Mouse (Mus musculus): ENCODE measurements around the gene Acta2. TPM values are rescaled to one million over a fixed set of nuclear protein-coding genes. Genes with fewer than 3 reads are reported as not detected.

The Acta2 gene
- polyA plus RNA-seq, 1 experiment from 2014 or later = 28.1 TPM

DNA sequence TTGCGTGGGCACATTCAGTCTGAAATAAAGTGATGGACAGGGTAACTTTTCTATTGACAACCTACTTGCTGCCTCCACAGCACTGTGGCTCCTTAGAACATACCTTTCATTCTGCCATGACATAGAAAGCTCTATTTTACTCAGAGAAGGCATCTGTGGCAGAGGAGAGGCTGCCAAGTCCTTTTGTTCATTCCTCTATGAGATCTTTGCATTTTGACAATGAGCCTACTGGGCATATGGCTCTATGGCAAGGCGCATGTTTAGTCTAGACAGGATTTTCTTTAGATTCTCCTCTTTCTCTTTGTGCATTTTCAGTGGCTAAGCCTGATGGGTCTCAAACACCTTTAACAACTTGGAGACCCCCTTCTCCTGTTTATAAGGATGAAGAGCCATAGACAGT is 17.6 kb downstream of the Acta2 start:
- H3K9me3 ChIP-seq = no peaks in the 10 kb centered on the region
- no peaks in the 10 kb centered on the region for H3K27me3 ChIP-seq
- 98% methylated on average over 2 of the region's 2 CpGs for WGBS
- no peak overlapping the region for H3K4me2 ChIP-seq
- no peak overlapping the region for H3K9ac ChIP-seq
- H3K27ac ChIP-seq (replicated peaks) = no peak overlapping the region
- no peaks in the 10 kb centered on the region for H3K4me1 ChIP-seq (replicated peaks)
- 0 out of 2 replicates have a peak, but pooled peaks cover 4% of the 10 kb centered on the region for H3K36me3 ChIP-seq
- no peak overlapping the region for H3K4me3 ChIP-seq
- ATAC-seq (ENCODE audit: low read depth) = no peak

DNA sequence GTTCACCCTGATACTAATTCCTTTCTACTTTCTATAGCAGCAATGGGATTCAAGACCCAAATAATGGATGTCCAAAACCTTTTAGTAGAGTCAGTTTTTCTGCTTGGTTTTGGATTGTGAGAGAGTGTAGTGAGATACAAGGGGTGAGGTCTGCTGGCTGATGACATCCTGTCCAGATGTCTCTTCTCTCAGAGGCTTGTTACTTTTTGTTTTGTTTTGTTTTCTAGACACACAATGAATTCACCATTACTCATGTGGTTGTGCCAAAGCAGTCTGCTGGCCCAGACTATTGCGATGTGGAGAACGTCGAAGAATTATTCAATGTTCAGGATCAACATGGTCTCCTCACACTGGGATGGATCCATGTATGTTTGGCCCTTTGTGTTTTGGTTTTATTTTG is 19.3 kb downstream of the Acta2 start:
- no peaks in the 10 kb centered on the region for H3K9me3 ChIP-seq
- no peak overlapping the region for H3K4me2 ChIP-seq
- 91% methylated on average over 3 of the region's 3 CpGs for WGBS
- no peak overlapping the region for H3K27ac ChIP-seq (replicated peaks)
- no peak overlapping the region for H3K9ac ChIP-seq
- no peak for ATAC-seq (ENCODE audit: low read depth)
- H3K27me3 ChIP-seq = no peaks in the 10 kb centered on the region
- H3K4me3 ChIP-seq = no peak overlapping the region
- 0 out of 2 replicates have a peak, but pooled peaks cover 4% of the 10 kb centered on the region for H3K36me3 ChIP-seq
- no peaks in the 10 kb centered on the region for H3K4me1 ChIP-seq (replicated peaks)

DNA sequence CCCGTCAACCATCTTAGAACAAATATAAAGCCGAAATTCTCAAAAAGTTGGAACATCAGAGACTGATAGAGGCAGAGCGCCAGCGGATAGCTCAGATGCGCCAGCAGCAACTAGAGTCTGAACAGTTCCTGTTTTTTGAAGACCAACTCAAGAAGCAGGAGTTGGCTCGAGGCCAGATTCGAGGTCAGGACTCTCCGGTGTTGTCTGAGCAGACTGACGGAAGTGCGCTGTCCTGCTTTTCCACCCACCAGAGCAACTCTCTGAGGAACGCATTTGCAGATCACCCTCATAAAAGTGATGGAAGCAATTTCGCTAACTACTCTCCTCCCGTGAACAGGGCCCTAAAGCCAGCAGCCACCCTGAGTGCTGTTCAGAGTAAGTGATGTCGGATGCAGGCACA is 21.4 kb downstream of the Acta2 start:
- H3K27me3 ChIP-seq = no peaks in the 10 kb centered on the region
- 72% methylated on average over 14 of the region's 14 CpGs for WGBS
- no peak overlapping the region for H3K27ac ChIP-seq (replicated peaks)
- H3K9ac ChIP-seq = no peak overlapping the region
- H3K4me3 ChIP-seq = no peak overlapping the region
- H3K4me2 ChIP-seq = no peak overlapping the region
- H3K36me3 ChIP-seq = 0 out of 2 replicates have a peak, but pooled peaks cover 4% of the 10 kb centered on the region
- H3K9me3 ChIP-seq = no peaks in the 10 kb centered on the region
- no peaks in the 10 kb centered on the region for H3K4me1 ChIP-seq (replicated peaks)
- no peak for ATAC-seq (ENCODE audit: low read depth)

DNA sequence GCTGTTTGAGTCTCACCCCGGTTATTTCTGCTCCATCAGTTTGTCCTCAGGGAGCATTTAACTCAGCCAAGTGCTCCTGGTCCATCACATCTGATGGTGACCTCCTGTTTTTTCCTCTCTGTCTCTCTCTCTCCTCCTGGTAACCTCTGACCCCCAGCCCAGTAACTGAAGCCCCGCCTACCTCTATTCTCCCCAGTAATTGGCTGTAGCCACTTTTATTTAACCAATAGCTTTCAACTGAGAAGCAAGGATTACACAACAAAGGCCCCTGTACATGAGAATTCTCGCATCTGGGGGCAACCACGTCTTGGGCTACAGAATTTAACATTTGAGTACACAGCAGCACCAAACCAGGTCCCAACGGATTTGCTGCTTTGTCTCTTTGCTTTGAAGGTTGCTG is 23.1 kb downstream of the Acta2 start:
- no peaks in the 10 kb centered on the region for H3K4me1 ChIP-seq (replicated peaks)
- H3K9me3 ChIP-seq = no peaks in the 10 kb centered on the region
- H3K27ac ChIP-seq (replicated peaks) = no peak overlapping the region
- no peak for ATAC-seq (ENCODE audit: low read depth)
- 0 out of 2 replicates have a peak, but pooled peaks cover 4% of the 10 kb centered on the region for H3K36me3 ChIP-seq
- H3K4me3 ChIP-seq = no peak overlapping the region
- no peak overlapping the region for H3K9ac ChIP-seq
- no peak overlapping the region for H3K4me2 ChIP-seq
- WGBS = 56% methylated on average over 5 of the region's 5 CpGs
- H3K27me3 ChIP-seq = no peaks in the 10 kb centered on the region

DNA sequence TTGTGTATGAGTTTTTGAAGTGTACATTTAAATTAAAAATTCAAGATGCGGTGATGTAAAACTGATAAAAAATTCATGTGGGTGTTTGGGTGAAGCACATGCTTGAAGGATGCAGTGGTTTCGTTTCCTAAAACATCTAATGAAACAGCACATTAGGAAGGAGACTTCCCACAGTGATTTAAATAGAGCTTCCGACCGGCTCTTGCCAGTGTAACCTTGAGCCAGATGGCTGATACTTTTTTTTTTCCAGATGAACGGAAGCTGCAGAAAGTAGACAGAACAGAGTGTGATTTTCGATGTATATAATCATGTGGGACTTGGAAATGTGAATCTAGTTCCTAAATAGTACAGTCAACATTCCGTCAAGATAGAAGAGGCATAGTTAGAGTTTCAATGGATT is 23.8 kb downstream of the Acta2 start:
- Histone ChIP-seq H3K9ac (no peak overlapping the region), H3K27me3 (no peaks in the 10 kb centered on the region), H3K36me3 (0 out of 2 replicates have a peak, but pooled peaks cover under 1% of the 10 kb centered on the region), H3K4me2 (no peak overlapping the region), H3K4me3 (no peak overlapping the region), H3K9me3 (no peaks in the 10 kb centered on the region), H3K27ac (replicated peaks) (no peak overlapping the region), H3K4me1 (replicated peaks) (no peaks in the 10 kb centered on the region)
- 62% methylated on average over 7 of the region's 7 CpGs for WGBS
- ATAC-seq (ENCODE audit: low read depth) = no peak

DNA sequence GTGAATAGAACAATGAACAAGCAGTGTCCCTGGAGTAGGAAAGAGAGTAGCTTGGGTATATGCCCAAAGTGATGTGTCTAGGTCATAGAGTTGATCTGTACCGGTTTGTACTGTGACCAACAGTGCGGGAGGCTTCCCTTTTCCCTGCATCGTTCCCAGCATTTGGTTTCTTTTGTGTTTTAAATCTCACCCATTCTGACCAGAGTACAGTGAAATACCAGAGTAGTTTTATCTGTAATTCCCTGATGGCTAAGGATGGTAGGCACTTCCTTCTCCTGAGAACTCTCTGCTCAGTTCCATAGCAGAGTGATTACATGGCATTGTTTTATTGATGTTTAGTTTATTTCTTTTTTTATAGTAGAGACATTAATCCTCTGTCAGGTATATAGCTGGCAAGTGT is 32.6 kb downstream of the Acta2 start:
- no peak for ATAC-seq (ENCODE audit: low read depth)
- Histone ChIP-seq H3K4me1 (replicated peaks) (no peaks in the 10 kb centered on the region), H3K4me3 (no peak overlapping the region), H3K9me3 (no peaks in the 10 kb centered on the region), H3K4me2 (no peak overlapping the region), H3K9ac (no peak overlapping the region), H3K36me3 (no peaks in the 10 kb centered on the region), H3K27me3 (no peaks in the 10 kb centered on the region), H3K27ac (replicated peaks) (no peak overlapping the region)
- WGBS = 83% methylated on average over 3 of the region's 3 CpGs

DNA sequence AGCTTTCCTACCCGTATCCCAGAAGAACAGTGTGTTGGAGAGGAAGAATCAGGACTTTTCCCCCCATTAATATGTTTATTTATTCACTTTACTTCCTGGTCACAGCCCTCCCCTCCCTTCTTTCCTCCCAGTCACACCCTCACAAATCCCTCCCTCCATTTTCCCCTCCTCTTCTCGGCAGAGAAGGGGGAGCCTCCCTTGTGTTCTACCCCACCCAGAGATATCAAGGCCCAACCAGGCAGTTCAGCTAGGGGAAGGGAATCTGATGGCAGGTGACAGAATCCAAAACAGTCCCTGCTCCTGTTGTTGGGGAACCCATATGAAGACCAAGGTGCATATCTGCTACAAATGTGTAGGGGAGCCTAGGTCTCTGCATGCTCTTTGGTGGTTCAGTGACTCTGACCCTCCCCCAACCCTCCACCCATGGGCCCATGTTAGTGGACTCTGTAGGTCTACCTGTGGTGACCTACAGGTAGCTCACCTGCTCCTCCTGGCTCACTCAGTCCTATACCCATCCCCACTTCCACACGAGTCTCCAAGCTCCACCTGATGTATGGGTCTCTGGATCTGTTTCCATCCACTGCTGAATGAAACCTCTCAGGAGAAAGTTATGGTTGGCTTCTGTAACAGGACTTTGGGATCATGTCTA is 34.5 kb downstream of the Acta2 start:
- ATAC-seq (ENCODE audit: low read depth) = no peak
- no peak overlapping the region for H3K4me3 ChIP-seq
- H3K27me3 ChIP-seq = no peaks in the 10 kb centered on the region
- H3K9me3 ChIP-seq = no peaks in the 10 kb centered on the region
- H3K27ac ChIP-seq (replicated peaks) = no peak overlapping the region
- no peak overlapping the region for H3K4me2 ChIP-seq
- no peak overlapping the region for H3K9ac ChIP-seq
- H3K4me1 ChIP-seq (replicated peaks) = peaks cover 5% of the 10 kb centered on the region; the same call in 1 of the 2 replicates
- H3K36me3 ChIP-seq = no peaks in the 10 kb centered on the region
- 75% methylated on average over 3 of the region's 3 CpGs for WGBS

DNA sequence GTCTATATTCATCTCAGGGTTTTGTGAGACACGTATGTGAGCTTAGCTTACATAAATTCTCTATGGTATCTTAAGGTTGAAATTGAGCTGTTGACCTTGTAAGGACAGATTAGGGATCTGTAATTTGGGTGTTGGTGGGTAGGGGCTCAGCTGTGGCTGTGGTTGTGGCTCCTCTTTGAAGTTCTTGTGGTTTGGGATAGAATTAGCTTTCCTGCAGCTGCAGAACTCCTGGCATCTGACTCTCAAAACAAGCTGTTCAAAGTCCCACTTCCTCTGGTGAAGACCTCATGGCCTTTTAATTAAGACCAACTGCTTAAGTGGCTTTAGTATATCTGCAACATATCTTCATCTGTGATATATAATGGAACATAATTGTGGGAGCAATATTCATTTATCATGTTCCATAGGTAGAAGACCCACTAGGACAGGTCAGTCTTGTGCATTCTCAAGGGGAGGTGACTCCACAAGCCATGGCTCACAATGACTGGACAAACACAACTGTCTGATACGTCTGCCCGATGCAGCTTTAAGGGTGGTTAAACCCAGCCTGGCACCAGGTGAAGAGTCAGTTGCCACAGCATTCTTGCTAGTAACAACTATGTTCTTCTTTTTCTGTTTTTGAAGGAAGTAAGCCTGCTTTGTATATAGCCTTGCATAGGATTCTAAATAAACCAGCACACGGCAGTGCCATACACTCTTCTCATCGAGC is 36.0 kb downstream of the Acta2 start:
- H3K27ac ChIP-seq (replicated peaks) = no peak overlapping the region
- H3K27me3 ChIP-seq = no peaks in the 10 kb centered on the region
- no peak overlapping the region for H3K4me2 ChIP-seq
- H3K4me3 ChIP-seq = no peak overlapping the region
- H3K9ac ChIP-seq = no peak overlapping the region
- H3K4me1 ChIP-seq (replicated peaks) = peaks cover 5% of the 10 kb centered on the region; the same call in 1 of the 2 replicates
- H3K36me3 ChIP-seq = no peaks in the 10 kb centered on the region
- ATAC-seq (ENCODE audit: low read depth) = no peak
- 92% methylated on average over 5 of the region's 5 CpGs for WGBS
- H3K9me3 ChIP-seq = no peaks in the 10 kb centered on the region

DNA sequence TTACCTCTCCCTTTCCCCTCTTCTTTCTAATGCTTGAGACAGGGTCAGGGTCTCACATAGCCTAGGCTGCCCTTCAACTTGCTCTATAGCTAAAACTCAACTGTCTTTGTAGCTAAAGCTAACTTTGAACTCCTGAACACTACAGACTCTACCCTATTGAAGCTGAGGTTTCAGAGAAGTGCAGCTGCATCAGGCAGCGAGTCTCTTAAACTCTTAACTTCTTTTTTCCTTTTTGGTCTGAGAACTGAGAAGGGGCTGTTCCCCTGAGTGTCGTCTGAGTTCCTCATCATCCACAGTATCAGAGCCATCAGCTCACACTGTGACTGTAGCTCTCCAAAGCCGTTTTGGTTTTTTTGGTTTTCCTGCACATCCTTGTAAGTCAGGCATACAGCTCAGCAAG is 37.6 kb downstream of the Acta2 start:
- WGBS = 91% methylated on average over 3 of the region's 3 CpGs
- ATAC-seq (ENCODE audit: low read depth) = no peak
- no peaks in the 10 kb centered on the region for H3K36me3 ChIP-seq
- no peak overlapping the region for H3K4me2 ChIP-seq
- H3K9ac ChIP-seq = no peak overlapping the region
- no peak overlapping the region for H3K27ac ChIP-seq (replicated peaks)
- H3K27me3 ChIP-seq = no peaks in the 10 kb centered on the region
- peaks cover 5% of the 10 kb centered on the region; the same call in 1 of the 2 replicates for H3K4me1 ChIP-seq (replicated peaks)
- H3K9me3 ChIP-seq = no peaks in the 10 kb centered on the region
- no peak overlapping the region for H3K4me3 ChIP-seq

DNA sequence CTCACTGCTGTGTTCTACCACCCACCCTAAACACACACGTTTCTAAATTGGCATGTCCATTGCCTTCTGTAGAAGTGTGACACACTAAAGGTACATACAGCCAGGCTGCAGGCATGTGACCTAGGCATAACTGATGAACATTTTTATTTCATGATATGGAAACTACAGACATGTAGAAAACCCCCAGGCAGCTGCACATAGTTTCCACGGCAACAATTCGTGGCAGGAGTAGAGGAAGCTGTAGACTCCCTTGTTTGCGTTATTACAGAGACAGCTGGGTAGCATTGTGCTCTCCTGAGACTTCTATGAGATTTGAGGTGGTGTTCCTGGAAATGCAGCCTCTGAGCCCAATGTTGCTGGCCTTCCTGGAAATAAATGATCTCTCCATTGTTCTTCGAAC is 38.4 kb downstream of the Acta2 start:
- Histone ChIP-seq H3K36me3 (no peaks in the 10 kb centered on the region), H3K4me3 (no peak overlapping the region), H3K4me2 (no peak overlapping the region), H3K27me3 (no peaks in the 10 kb centered on the region), H3K27ac (replicated peaks) (no peak overlapping the region), H3K9ac (no peak overlapping the region), H3K9me3 (no peaks in the 10 kb centered on the region), H3K4me1 (replicated peaks) (peaks cover 5% of the 10 kb centered on the region; the same call in 1 of the 2 replicates)
- no peak for ATAC-seq (ENCODE audit: low read depth)
- WGBS = 69% methylated on average over 5 of the region's 5 CpGs

DNA sequence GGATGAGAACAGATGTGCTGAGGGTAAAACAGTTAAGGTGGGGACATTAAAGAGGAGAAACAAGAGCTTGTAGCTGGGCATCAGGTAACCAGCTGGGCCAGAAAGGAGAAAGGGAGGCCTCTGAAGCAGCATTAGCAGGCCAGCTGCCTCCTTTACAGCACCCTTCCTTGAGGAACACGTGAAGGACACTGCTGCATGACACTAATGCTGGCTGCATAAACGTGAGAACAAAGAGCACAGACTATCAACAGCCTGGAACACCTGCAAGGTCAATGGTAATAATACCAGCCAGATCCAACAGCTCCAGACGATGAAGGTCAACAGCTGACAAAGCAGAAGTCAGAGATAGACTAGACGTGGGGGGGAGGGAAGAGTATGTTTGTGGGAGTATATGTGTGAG is 41.3 kb downstream of the Acta2 start:
- Histone ChIP-seq H3K4me3 (no peak overlapping the region), H3K36me3 (no peaks in the 10 kb centered on the region), H3K27ac (replicated peaks) (no peak overlapping the region), H3K9ac (no peak overlapping the region), H3K4me1 (replicated peaks) (peaks cover 5% of the 10 kb centered on the region; the same call in 1 of the 2 replicates), H3K4me2 (no peak overlapping the region), H3K27me3 (no peaks in the 10 kb centered on the region), H3K9me3 (no peaks in the 10 kb centered on the region)
- 62% methylated on average over 4 of the region's 4 CpGs for WGBS
- no peak for ATAC-seq (ENCODE audit: low read depth)

DNA sequence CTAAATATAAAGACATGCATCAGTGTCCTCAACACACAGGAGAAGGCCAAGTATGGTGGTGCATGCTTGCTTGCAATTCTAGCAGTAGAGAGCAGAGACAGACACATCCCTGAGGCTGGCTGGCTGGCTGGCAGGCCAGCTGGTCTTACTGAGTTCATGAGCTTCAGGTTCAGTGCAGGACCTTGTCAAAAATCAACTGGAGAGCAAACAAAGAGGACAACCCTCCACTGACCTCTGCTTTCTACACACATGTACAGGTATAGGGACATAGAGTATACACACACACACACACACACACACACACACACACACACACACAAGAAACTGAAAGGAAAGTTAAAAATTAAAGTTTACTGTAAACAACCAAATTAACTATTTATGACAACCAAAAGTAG is 42.1 kb downstream of the Acta2 start:
- Histone ChIP-seq H3K4me3 (no peak overlapping the region), H3K27ac (replicated peaks) (no peak overlapping the region)

More for the DNA sequence above, 42.1 kb downstream of the Acta2 start:
- peaks cover 5% of the 10 kb centered on the region; the same call in 1 of the 2 replicates for H3K4me1 ChIP-seq (replicated peaks)
- no peak overlapping the region for H3K4me2 ChIP-seq
- no peaks in the 10 kb centered on the region for H3K36me3 ChIP-seq
- H3K9ac ChIP-seq = no peak overlapping the region
- ATAC-seq (ENCODE audit: low read depth) = no peak
- no peaks in the 10 kb centered on the region for H3K27me3 ChIP-seq
- H3K9me3 ChIP-seq = no peaks in the 10 kb centered on the region

Data from neural tube, embryonic 13.5 days (tissue).